Mouse (Mus musculus) cerebellum, adult 2 months (tissue): ENCODE data around the gene Guk1. TPM values are rescaled to one million over a fixed set of nuclear protein-coding genes. Genes with fewer than 3 reads are reported as not detected.
A peak's percentile ranks its signal among the peaks of the same experiment; 100 is the strongest.
"Not testable (repeated sequence)": the region's sequence is repeated elsewhere in the genome, so short reads cannot be mapped to it uniquely, and the experiment has no call there.

Experiments used
- DNase-seq, 2 experiments: peaks; one replicate each; pipeline ENCODE4 v3.0.0; 2021
- H3K27ac ChIP-seq: fragments of 200-500 bp; 2 replicates; pipeline ENCODE4 v1.5.1; 2012; ENCODE audit warnings: low read length, control low read depth, inconsistent platforms; ENCODE audit not compliant: insufficient read depth
- H3K27me3 ChIP-seq: fragments of 200-500 bp; 2 replicates; pipeline ENCODE4 v1.6.1; 2012; ENCODE audit warnings: inconsistent platforms, mild to moderate bottlenecking, low read length, moderate library complexity; ENCODE audit not compliant: control insufficient read depth, insufficient read depth
- H3K4me1 ChIP-seq: fragments of 200-500 bp; 2 replicates; pipeline ENCODE4 v1.6.1; 2011; ENCODE audit warnings: low read length; ENCODE audit not compliant: control insufficient read depth, insufficient read depth
- H3K4me3 ChIP-seq: fragments of 200-500 bp; replicated peaks from 2 replicates; pipeline ENCODE3; 2011; ENCODE audit warnings: mild to moderate bottlenecking, low read depth, low read length, control low read depth; ENCODE audit not compliant: insufficient read depth
- CTCF ChIP-seq: fragments of 200-500 bp; IDR thresholded peaks from 2 replicates; pipeline ENCODE4 v1.5.1; 2011; ENCODE audit warnings: low read depth, mild to moderate bottlenecking, control low read depth, low read length, moderate library complexity, borderline replicate concordance; ENCODE audit not compliant: insufficient read depth
- POLR2A ChIP-seq: fragments of 200-500 bp; IDR thresholded peaks from 2 replicates; pipeline ENCODE4 v1.6.1; 2011; ENCODE audit warnings: low read length, control low read depth, borderline replicate concordance; ENCODE audit not compliant: insufficient read depth
- WGBS: fragments of 180-500 bp; shearing (Covaris S2); methylation state at CpG from one replicate; pipeline ENCODE4 v1.1.7; 2018; 5-methylcytosine and 5-hydroxymethylcytosine counted together
- polyA plus RNA-seq: library from polyadenylated mRNA; depleted of rRNA; stranded (reverse); fragments of >200 nt; gene quantifications from 2 replicates; pipeline ENCODE4 v1.2.3, GENCODE M21; 2012

The Guk1 gene
- polyA plus RNA-seq, 1 experiment = 235 TPM

GRCm38 (mm10) chr11:59219064-59219463, 27.1 kb upstream of the Guk1 start:
- Histone ChIP-seq H3K4me3 (no peak overlapping the region), H3K27me3 (no peaks in the 10 kb centered on the region), H3K27ac (no peak overlapping the region), H3K4me1 (peaks cover 2% of the 10 kb centered on the region; the same call in 1 of the 2 replicates)
- TF ChIP-seq POLR2A = no peak
- peak; percentile 45; the same call in 1 of the 2 replicates for TF ChIP-seq CTCF
- no peak for DNase-seq

GRCm38 (mm10) chr11:59218389-59218998, 26.5 kb upstream of the Guk1 start:
- WGBS = 85% methylated on average over 4 of the region's 4 CpGs
- peaks cover 2% of the 10 kb centered on the region; the same call in 1 of the 2 replicates for H3K4me1 ChIP-seq
- no peak for DNase-seq
- TF ChIP-seq CTCF (no peak), POLR2A (no peak)
- no peak overlapping the region for H3K4me3 ChIP-seq
- H3K27me3 ChIP-seq = no peaks in the 10 kb centered on the region
- H3K27ac ChIP-seq = no peak overlapping the region

GRCm38 (mm10) chr11:59216955-59217354, 24.9 kb upstream of the Guk1 start:
- Histone ChIP-seq H3K27ac (no peak overlapping the region), H3K27me3 (no peaks in the 10 kb centered on the region), H3K4me3 (no peak overlapping the region), H3K4me1 (no peaks in the 10 kb centered on the region; the same call in 1 of the 2 replicates)
- no peak for TF ChIP-seq POLR2A
- no peak for TF ChIP-seq CTCF
- WGBS = 26% methylated on average over 3 of the region's 3 CpGs
- DNase-seq = no peak

GRCm38 (mm10) chr11:59212892-59213494, 21.0 kb upstream of the Guk1 start:
- no peak for DNase-seq
- no peak for TF ChIP-seq POLR2A
- TF ChIP-seq CTCF = no peak
- whole genome bisulfite sequencing = 74% methylated on average over 12 of the region's 12 CpGs
- H3K27me3 ChIP-seq = no peaks in the 10 kb centered on the region
- H3K4me3 ChIP-seq = no peak overlapping the region
- H3K4me1 ChIP-seq = peaks cover 5% of the 10 kb centered on the region; the same call in 1 of the 2 replicates
- no peak overlapping the region for H3K27ac ChIP-seq

GRCm38 (mm10) chr11:59212320-59212719, 20.3 kb upstream of the Guk1 start:
- H3K4me1 ChIP-seq, DNase-seq, H3K4me3 ChIP-seq, H3K27ac ChIP-seq, H3K27me3 ChIP-seq: not testable (repeated sequence)
- 59% methylated on average over 12 of the region's 12 CpGs for WGBS

GRCm38 (mm10) chr11:59211561-59211960, 19.5 kb upstream of the Guk1 start:
- H3K27ac ChIP-seq, DNase-seq, H3K4me1 ChIP-seq, H3K27me3 ChIP-seq, H3K4me3 ChIP-seq: not testable (repeated sequence)
- 81% methylated on average over 9 of the region's 9 CpGs for WGBS

GRCm38 (mm10) chr11:59210020-59210419, 18.0 kb upstream of the Guk1 start:
- Histone ChIP-seq H3K27ac (no peak overlapping the region), H3K4me1 (peaks cover 5% of the 10 kb centered on the region; the same call in 1 of the 2 replicates), H3K27me3 (no peaks in the 10 kb centered on the region), H3K4me3 (no peak overlapping the region)
- no peak for TF ChIP-seq POLR2A
- TF ChIP-seq CTCF = no peak
- 49% methylated on average over 4 of the region's 4 CpGs for WGBS
- DNase-seq = no peak

- Histone ChIP-seq H3K4me1 (peaks cover 5% of the 10 kb centered on the region; the same call in 1 of the 2 replicates), H3K27ac (no peak overlapping the region), H3K4me3 (no peak overlapping the region), H3K27me3 (no peaks in the 10 kb centered on the region)
- 19% methylated on average over 5 of the region's 5 CpGs for WGBS
- DNase-seq = no peak
- TF ChIP-seq CTCF (no peak), POLR2A (no peak)
Observed at GRCm38 (mm10) chr11:59209580-59209979, 17.6 kb upstream of the Guk1 start.
